Mouse (Mus musculus) erythroid progenitor cell, adult 5-6 weeks (primary cell): Measurements from ENCODE around the gene Pid1. TPM values are rescaled to one million over a fixed set of nuclear protein-coding genes. Genes with fewer than 3 reads are reported as not detected.

Experiments
- ATAC-seq: replicated peaks from 2 replicates; pipeline ENCODE4 v1.8.0; 2016; ENCODE audit warnings: moderate number of reproducible peaks, mild to moderate bottlenecking, moderate TSS enrichment, inconsistent platforms; ENCODE audit not compliant: poor library complexity, low FRiP score, severe bottlenecking
- total RNA-seq, 2 experiments: library from RNA; stranded (forward) in 1 of 2; stranded (reverse) in 1 of 2; fragments of 150-400 nt in 1 of 2; fragments of 186-747, 209-891 nt in 1 of 2; gene quantifications; 2 replicates each; pipeline versions ENCODE4 v1.2.3 to v1.2.4; 2015 to 2017; ENCODE audit warnings: low replicate concordance in 2 of 2

Gene Pid1
- total RNA-seq, 2 experiments from 2014 or later: 3.4 to 7.3 TPM

GRCm38 (mm10) chr1:84087957-84088356 lies 276.0 kb downstream of the Pid1 start:
- ATAC-seq: no peak

GRCm38 (mm10) chr1:84087325-84087724 lies 276.7 kb downstream of the Pid1 start:
- no peak for ATAC-seq

GRCm38 (mm10) chr1:84086486-84086885 lies 277.5 kb downstream of the Pid1 start:
- no peak for ATAC-seq

GRCm38 (mm10) chr1:84085361-84085760 lies 278.6 kb downstream of the Pid1 start:
- ATAC-seq: no peak

GRCm38 (mm10) chr1:84079566-84079965 lies 284.4 kb downstream of the Pid1 start:
- ATAC-seq: no peak

GRCm38 (mm10) chr1:84077023-84077422 lies 287.0 kb downstream of the Pid1 start:
- ATAC-seq: no peak

- ATAC-seq: no peak
These were observed 306.9 kb downstream of the Pid1 start for GRCm38 (mm10) chr1:84056884-84057630.

- ATAC-seq: no peak
These were observed 307.7 kb downstream of the Pid1 start for GRCm38 (mm10) chr1:84056306-84056705.

GRCm38 (mm10) chr1:84025746-84026145 lies 338.2 kb downstream of the Pid1 start:
- no peak for ATAC-seq

GRCm38 (mm10) chr1:84012871-84013375 lies 351.1 kb downstream of the Pid1 start:
- ATAC-seq: no peak

GRCm38 (mm10) chr1:84002630-84003029 lies 361.4 kb downstream of the Pid1 start:
- ATAC-seq: no peak
